Mouse (Mus musculus): ENCODE measurements at regions not wholly inside any gene's neighbourhood (a gene's known extent, or its start where the extent isn't known, plus 50 kb on each side); places are given as distances from the start of the nearest gene placed in this dataset.

GRCm38 (mm10) chr13:97587088-97587487, 173.3 kb downstream of the Gm10260 start:
- no peak for ATAC-seq (replicated peaks in 1 of 2; ENCODE audit: insufficient read depth in 1 of 2, low FRiP score in 2 of 2, low TSS enrichment in 1 of 2, low read depth in 1 of 2, poor library complexity in 2 of 2, severe bottlenecking in 2 of 2)

GRCm38 (mm10) chr13:97584045-97584444, 176.4 kb downstream of the Gm10260 start:
- ATAC-seq (replicated peaks in 1 of 2; ENCODE audit: insufficient read depth in 1 of 2, low FRiP score in 2 of 2, low TSS enrichment in 1 of 2, low read depth in 1 of 2, poor library complexity in 2 of 2, severe bottlenecking in 2 of 2) = no peak

GRCm38 (mm10) chr13:97581380-97581779, 179.1 kb downstream of the Gm10260 start:
- no peak for ATAC-seq (replicated peaks in 1 of 2; ENCODE audit: insufficient read depth in 1 of 2, low FRiP score in 2 of 2, low TSS enrichment in 1 of 2, low read depth in 1 of 2, poor library complexity in 2 of 2, severe bottlenecking in 2 of 2)

GRCm38 (mm10) chr13:97580241-97580874, 180.1 kb downstream of the Gm10260 start:
- no peak for ATAC-seq (replicated peaks in 1 of 2; ENCODE audit: insufficient read depth in 1 of 2, low FRiP score in 2 of 2, low TSS enrichment in 1 of 2, low read depth in 1 of 2, poor library complexity in 2 of 2, severe bottlenecking in 2 of 2)

- no peak for ATAC-seq (replicated peaks in 1 of 2; ENCODE audit: insufficient read depth in 1 of 2, low FRiP score in 2 of 2, low TSS enrichment in 1 of 2, low read depth in 1 of 2, poor library complexity in 2 of 2, severe bottlenecking in 2 of 2)
These were observed 181.8 kb downstream of the Gm10260 start for GRCm38 (mm10) chr13:97578595-97578994.

GRCm38 (mm10) chr13:97577081-97577785, 183.2 kb downstream of the Gm10260 start:
- no peak for ATAC-seq (replicated peaks in 1 of 2; ENCODE audit: insufficient read depth in 1 of 2, low FRiP score in 2 of 2, low TSS enrichment in 1 of 2, low read depth in 1 of 2, poor library complexity in 2 of 2, severe bottlenecking in 2 of 2)

- no peak for ATAC-seq (replicated peaks in 1 of 2; ENCODE audit: insufficient read depth in 1 of 2, low FRiP score in 2 of 2, low TSS enrichment in 1 of 2, low read depth in 1 of 2, poor library complexity in 2 of 2, severe bottlenecking in 2 of 2)
These were observed 186.8 kb downstream of the Gm10260 start for GRCm38 (mm10) chr13:97573601-97574000.

GRCm38 (mm10) chr13:97572352-97572751, 188.1 kb downstream of the Gm10260 start:
- ATAC-seq (replicated peaks in 1 of 2; ENCODE audit: insufficient read depth in 1 of 2, low FRiP score in 2 of 2, low TSS enrichment in 1 of 2, low read depth in 1 of 2, poor library complexity in 2 of 2, severe bottlenecking in 2 of 2) = no peak

- ATAC-seq (replicated peaks in 1 of 2; ENCODE audit: insufficient read depth in 1 of 2, low FRiP score in 2 of 2, low TSS enrichment in 1 of 2, low read depth in 1 of 2, poor library complexity in 2 of 2, severe bottlenecking in 2 of 2) = no peak
These were observed 190.4 kb downstream of the Gm10260 start for GRCm38 (mm10) chr13:97570009-97570408.

- no peak for ATAC-seq (replicated peaks in 1 of 2; ENCODE audit: insufficient read depth in 1 of 2, low FRiP score in 2 of 2, low TSS enrichment in 1 of 2, low read depth in 1 of 2, poor library complexity in 2 of 2, severe bottlenecking in 2 of 2)
These were observed 192.8 kb downstream of the Gm10260 start for GRCm38 (mm10) chr13:97567632-97568031.

GRCm38 (mm10) chr13:97566071-97566470, 194.4 kb downstream of the Gm10260 start:
- ATAC-seq (replicated peaks in 1 of 2; ENCODE audit: insufficient read depth in 1 of 2, low FRiP score in 2 of 2, low TSS enrichment in 1 of 2, low read depth in 1 of 2, poor library complexity in 2 of 2, severe bottlenecking in 2 of 2) = no peak

- no peak for ATAC-seq (replicated peaks in 1 of 2; ENCODE audit: insufficient read depth in 1 of 2, low FRiP score in 2 of 2, low TSS enrichment in 1 of 2, low read depth in 1 of 2, poor library complexity in 2 of 2, severe bottlenecking in 2 of 2)
These were observed 198.2 kb downstream of the Gm10260 start for GRCm38 (mm10) chr13:97562241-97562640.

GRCm38 (mm10) chr13:97560789-97561188, 199.6 kb downstream of the Gm10260 start:
- ATAC-seq (replicated peaks in 1 of 2; ENCODE audit: insufficient read depth in 1 of 2, low FRiP score in 2 of 2, low TSS enrichment in 1 of 2, low read depth in 1 of 2, poor library complexity in 2 of 2, severe bottlenecking in 2 of 2) = no peak

GRCm38 (mm10) chr13:97559611-97560385, 200.6 kb downstream of the Gm10260 start:
- ATAC-seq (replicated peaks in 1 of 2; ENCODE audit: insufficient read depth in 1 of 2, low FRiP score in 2 of 2, low TSS enrichment in 1 of 2, low read depth in 1 of 2, poor library complexity in 2 of 2, severe bottlenecking in 2 of 2) = peak; percentile 73 to 92

GRCm38 (mm10) chr13:97558884-97559283, 201.5 kb downstream of the Gm10260 start:
- ATAC-seq (replicated peaks in 1 of 2; ENCODE audit: insufficient read depth in 1 of 2, low FRiP score in 2 of 2, low TSS enrichment in 1 of 2, low read depth in 1 of 2, poor library complexity in 2 of 2, severe bottlenecking in 2 of 2) = no peak

GRCm38 (mm10) chr13:97555312-97555711, 205.1 kb downstream of the Gm10260 start:
- no peak for ATAC-seq (replicated peaks in 1 of 2; ENCODE audit: insufficient read depth in 1 of 2, low FRiP score in 2 of 2, low TSS enrichment in 1 of 2, low read depth in 1 of 2, poor library complexity in 2 of 2, severe bottlenecking in 2 of 2)

GRCm38 (mm10) chr13:97554601-97555000, 205.8 kb downstream of the Gm10260 start:
- ATAC-seq (replicated peaks in 1 of 2; ENCODE audit: insufficient read depth in 1 of 2, low FRiP score in 2 of 2, low TSS enrichment in 1 of 2, low read depth in 1 of 2, poor library complexity in 2 of 2, severe bottlenecking in 2 of 2) = no peak

GRCm38 (mm10) chr13:97552236-97552635, 208.2 kb downstream of the Gm10260 start:
- no peak for ATAC-seq (replicated peaks in 1 of 2; ENCODE audit: insufficient read depth in 1 of 2, low FRiP score in 2 of 2, low TSS enrichment in 1 of 2, low read depth in 1 of 2, poor library complexity in 2 of 2, severe bottlenecking in 2 of 2)
